Mouse (Mus musculus) small intestine, adult 2 months (tissue): ENCODE data around the gene Tmsb4x.

Source experiments
- CTCF ChIP-seq: fragments of 200-500 bp; IDR thresholded peaks from 2 replicates; pipeline ENCODE4 v1.5.1; 2012; ENCODE audit warnings: low read depth, mild to moderate bottlenecking, control low read depth, inconsistent platforms, low read length, moderate library complexity, mixed read lengths; ENCODE audit not compliant: insufficient replicate concordance, insufficient read length; ENCODE audit errors: extremely low read depth
- POLR2A ChIP-seq: fragments of 200-500 bp; IDR thresholded peaks from 2 replicates; pipeline ENCODE4 v1.6.1; 2012; ENCODE audit warnings: low read depth, mild to moderate bottlenecking, control low read depth, inconsistent platforms, low read length, moderate library complexity

DNA sequence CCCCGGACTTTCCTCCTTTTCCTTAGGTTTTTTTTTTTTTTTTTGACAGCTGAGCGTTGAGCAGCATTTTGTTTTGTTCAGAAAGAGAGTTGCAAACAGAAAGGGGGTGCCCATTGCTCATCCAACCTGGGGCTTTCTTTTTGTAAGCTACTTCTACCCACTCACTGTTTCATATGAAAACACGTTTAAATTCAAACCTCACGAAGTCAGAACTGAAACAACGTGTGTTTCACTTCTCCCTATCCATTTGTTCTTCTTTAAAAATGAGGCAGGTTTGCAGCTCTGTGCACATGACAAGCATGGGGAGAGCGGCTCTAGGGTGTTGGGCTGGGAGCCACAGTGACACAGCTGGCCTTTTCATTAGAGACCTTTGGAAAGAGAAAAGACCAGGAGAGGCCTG lies 33.8 kb downstream of the Tmsb4x start:
- TF ChIP-seq CTCF, result no peak
- TF ChIP-seq POLR2A, result no peak
